Mouse (Mus musculus) liver, postnatal 0 days (tissue): ENCODE data around the gene 1110051M20Rik. TPM values are rescaled to one million over a fixed set of nuclear protein-coding genes. Genes with fewer than 3 reads are reported as not detected.

Experiments
- ATAC-seq: fragments of 200-750 bp; cut with Nextera tagmentation; 2 replicates; pipeline ENCODE4 v1.8.0; 2017; ENCODE audit warnings: mild to moderate bottlenecking, moderate library complexity
- DNase-seq: peaks from one replicate; pipeline ENCODE4 v3.0.0-alpha.2; 2016
- H3K27ac ChIP-seq: fragments of 300-500 bp; sonication (generic); 2 replicates; pipeline ENCODE4 v1.5.1; 2014; ENCODE audit warnings: antibody characterized with exemption, moderate library complexity, mild to moderate bottlenecking, low read depth
- H3K27me3 ChIP-seq: fragments of 300-500 bp; sonication (generic); 2 replicates; pipeline ENCODE4 v1.6.1; 2014; ENCODE audit warnings: low read length, control low read depth, mixed read lengths; ENCODE audit not compliant: insufficient read depth
- H3K36me3 ChIP-seq: fragments of 300-500 bp; sonication (generic); replicated peaks from 2 replicates; pipeline ENCODE4 v1.6.1; 2014; ENCODE audit warnings: mild to moderate bottlenecking, control low read depth, low read length, moderate library complexity, mixed read lengths; ENCODE audit not compliant: insufficient read depth
- H3K4me1 ChIP-seq: fragments of 300-500 bp; sonication (generic); 2 replicates; pipeline ENCODE4 v1.6.1; 2014; ENCODE audit warnings: antibody characterized with exemption, mild to moderate bottlenecking, control low read depth; ENCODE audit not compliant: insufficient read depth
- H3K4me2 ChIP-seq: fragments of 300-500 bp; sonication (generic); 2 replicates; pipeline ENCODE4 v1.6.1; 2014; ENCODE audit warnings: low read depth, mild to moderate bottlenecking, low read length, moderate library complexity, mixed read lengths
- H3K4me3 ChIP-seq: fragments of 300-500 bp; sonication (generic); 2 replicates; pipeline ENCODE4 v1.5.1; 2014; ENCODE audit warnings: low read depth, low read length
- H3K9ac ChIP-seq: fragments of 300-500 bp; sonication (generic); replicated peaks from 2 replicates; pipeline ENCODE4 v1.6.1; 2014; ENCODE audit warnings: mild to moderate bottlenecking, moderate library complexity
- H3K9me3 ChIP-seq: fragments of 300-500 bp; sonication (generic); 2 replicates; pipeline ENCODE4 v1.6.1; 2016; ENCODE audit warnings: mild to moderate bottlenecking, control low read depth, low read length, mixed read lengths
- CTCF ChIP-seq: sonication (generic); IDR thresholded peaks from 2 replicates; pipeline ENCODE4 v1.5.1; 2016; ENCODE audit warnings: antibody characterized with exemption, low read depth
- EP300 ChIP-seq: IDR thresholded peaks from 2 replicates; pipeline ENCODE4 v1.6.1; 2016; ENCODE audit warnings: antibody characterized with exemption, low read depth, mild to moderate bottlenecking
- WGBS: fragments of 180-500 bp; shearing (Covaris S2); extraction: QIAGEN DNeasy Blood & Tissue Kit; methylation state at CpG from one replicate; pipeline ENCODE4 v1.1.7; 2014; ENCODE audit not compliant: insufficient replicate concordance; 5-methylcytosine and 5-hydroxymethylcytosine counted together
- polyA plus RNA-seq: library from polyadenylated mRNA; unstranded; fragments of >200 nt; fragmentation: Nextera tagmentation; extraction: Ambion mirVana; gene quantifications from 2 replicates; pipeline ENCODE4 v1.2.1, GENCODE M21; 2015

The 1110051M20Rik gene
- polyA plus RNA-seq, 1 experiment from 2014 or later: 5.5 TPM

DNA sequence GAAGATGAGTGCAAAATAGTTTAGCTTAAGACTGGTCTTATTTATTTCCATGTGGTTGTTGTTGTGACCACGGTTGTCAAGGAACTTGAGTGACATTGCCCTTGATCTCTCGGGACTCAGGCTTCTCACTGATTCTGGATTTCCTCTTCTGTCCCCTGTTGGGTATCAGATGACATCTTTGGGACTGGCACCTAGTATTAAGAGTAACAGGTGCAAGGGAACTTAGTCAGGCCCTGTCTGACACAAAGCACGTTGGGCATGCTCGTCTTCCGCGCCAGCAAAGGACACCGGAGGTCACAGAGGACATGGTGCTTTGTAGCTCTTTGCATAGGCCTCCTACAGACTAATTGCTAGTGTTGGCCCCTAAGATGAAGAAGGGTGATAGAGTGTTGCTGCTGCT lies 16.3 kb upstream of the 1110051M20Rik start:
- H3K27me3 ChIP-seq: peaks cover 30% of the 10 kb centered on the region
- H3K36me3 ChIP-seq: no peaks in the 10 kb centered on the region
- DNase-seq: no peak
- 70% methylated on average over 7 of the region's 7 CpGs for WGBS
- no peak overlapping the region for H3K4me3 ChIP-seq
- peaks cover 20% of the 10 kb centered on the region for H3K4me1 ChIP-seq
- ATAC-seq: no peak
- no peaks in the 10 kb centered on the region for H3K9me3 ChIP-seq
- H3K27ac ChIP-seq: no peak overlapping the region
- no peak overlapping the region for H3K4me2 ChIP-seq
- no peak overlapping the region for H3K9ac ChIP-seq
- TF ChIP-seq CTCF (no peak), EP300 (no peak)

DNA sequence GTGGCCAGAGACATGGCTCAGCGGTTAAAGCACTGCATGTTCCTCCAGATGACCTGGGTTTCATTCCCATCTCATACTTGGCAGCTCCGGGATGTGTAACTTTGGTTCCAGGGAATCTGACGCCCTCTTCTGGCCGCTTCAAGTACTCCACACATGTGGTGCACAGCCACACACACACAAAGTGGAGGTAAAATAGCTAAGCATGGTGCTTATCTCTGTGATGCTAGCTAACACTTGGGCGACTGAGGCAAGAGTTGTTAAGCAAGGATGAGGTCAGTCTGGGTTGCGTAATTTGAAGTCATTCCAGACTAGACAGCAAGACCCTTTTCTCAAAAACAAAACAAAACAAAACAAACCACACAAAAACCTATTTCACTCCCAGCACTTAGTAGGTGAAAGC lies 15.6 kb upstream of the 1110051M20Rik start:
- peaks cover 30% of the 10 kb centered on the region for H3K27me3 ChIP-seq
- no peaks in the 10 kb centered on the region for H3K9me3 ChIP-seq
- WGBS: 78% methylated on average over 6 of the region's 6 CpGs
- H3K27ac ChIP-seq: no peak overlapping the region
- ATAC-seq (no peak), DNase-seq (no peak)
- TF ChIP-seq EP300 (no peak), CTCF (peak; percentile 36)
- no peaks in the 10 kb centered on the region for H3K36me3 ChIP-seq
- no peak overlapping the region for H3K4me2 ChIP-seq
- H3K4me3 ChIP-seq: no peak overlapping the region
- no peak overlapping the region for H3K9ac ChIP-seq
- peaks cover 20% of the 10 kb centered on the region for H3K4me1 ChIP-seq

GRCm38 (mm10) chr2:91458673-91459391 lies 14.3 kb upstream of the 1110051M20Rik start:
- Histone ChIP-seq H3K4me1 (peaks cover 20% of the 10 kb centered on the region), H3K9ac (peak overlapping the region; percentile 77), H3K4me2 (peak overlapping the region; percentile 90), H3K4me3 (peak overlapping the region; percentile 66), H3K27me3 (peaks cover 30% of the 10 kb centered on the region), H3K9me3 (no peaks in the 10 kb centered on the region), H3K27ac (peak overlapping the region; percentile 82), H3K36me3 (no peaks in the 10 kb centered on the region)
- under 1% methylated on average over 32 of the region's 32 CpGs for WGBS
- peak; percentile 10; the same call in 1 of the 2 replicates for TF ChIP-seq EP300
- no peak for TF ChIP-seq CTCF
- ATAC-seq (peak; percentile 75), DNase-seq (peak; percentile 63)

DNA sequence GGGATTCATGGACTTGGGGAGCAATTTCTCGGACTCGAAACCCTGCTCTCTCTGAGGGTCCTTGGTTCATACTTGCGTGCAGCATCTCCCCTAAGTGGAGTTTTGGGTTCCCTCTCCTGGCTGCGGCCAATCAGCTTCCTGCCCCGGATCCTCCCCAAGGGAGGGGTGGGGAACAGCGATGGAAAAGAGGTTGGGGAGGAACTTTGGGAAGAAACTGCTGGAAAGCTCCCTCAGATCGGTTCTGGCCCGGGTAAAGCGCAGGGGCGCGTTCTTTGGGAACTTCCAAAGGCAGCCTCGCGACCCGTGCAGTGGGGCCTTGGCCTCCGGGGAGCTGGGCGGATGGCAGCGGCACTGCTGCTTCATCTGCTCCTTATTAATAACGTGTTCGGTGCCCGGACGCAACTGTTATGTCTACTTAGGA lies 13.8 kb upstream of the 1110051M20Rik start:
- Histone ChIP-seq H3K27me3 (peaks cover 30% of the 10 kb centered on the region), H3K9me3 (no peaks in the 10 kb centered on the region), H3K4me1 (peaks cover 20% of the 10 kb centered on the region), H3K4me3 (peak overlapping the region; percentile 66), H3K4me2 (peak overlapping the region; percentile 90), H3K36me3 (no peaks in the 10 kb centered on the region), H3K9ac (peak overlapping the region; percentile 77), H3K27ac (peak overlapping the region; percentile 82)
- ATAC-seq (peak; percentile 19), DNase-seq (peak; percentile 22)
- WGBS: 0% methylated on average over 21 of the region's 21 CpGs
- TF ChIP-seq EP300 (no peak), CTCF (no peak)

GRCm38 (mm10) chr2:91457656-91458251 lies 13.2 kb upstream of the 1110051M20Rik start:
- peaks cover 30% of the 10 kb centered on the region for H3K27me3 ChIP-seq
- peak; percentile 51 for ATAC-seq
- peak overlapping the region; percentile 77 for H3K9ac ChIP-seq
- no peak for TF ChIP-seq EP300
- no peak for TF ChIP-seq CTCF
- WGBS: 1% methylated on average over 44 of the region's 45 CpGs
- H3K27ac ChIP-seq: peak overlapping the region; percentile 82
- no peaks in the 10 kb centered on the region for H3K36me3 ChIP-seq
- H3K4me1 ChIP-seq: peaks cover 21% of the 10 kb centered on the region
- no peaks in the 10 kb centered on the region for H3K9me3 ChIP-seq
- DNase-seq: peak; percentile 31
- H3K4me2 ChIP-seq: peak overlapping the region; percentile 90
- peak overlapping the region; percentile 66 for H3K4me3 ChIP-seq

DNA sequence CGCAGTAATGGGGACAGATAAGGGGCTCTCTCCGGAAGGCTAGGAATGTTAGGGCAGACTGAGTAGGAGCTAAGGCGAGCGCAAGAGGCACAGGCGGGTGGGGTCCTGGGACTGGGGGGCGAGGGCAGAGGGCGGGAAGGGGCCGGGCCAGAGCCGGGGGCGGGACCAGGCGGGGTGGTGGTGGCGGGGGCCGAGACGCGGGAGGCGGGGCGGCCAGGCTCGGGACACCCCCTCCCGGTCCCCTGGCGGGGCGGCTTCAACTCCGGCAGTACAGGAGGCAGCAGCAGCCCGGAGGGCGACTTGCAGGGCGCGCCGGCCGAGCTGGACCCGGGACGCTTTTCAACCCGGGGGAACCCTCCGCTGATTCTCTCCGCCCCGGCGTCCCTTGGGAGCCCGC lies 12.8 kb upstream of the 1110051M20Rik start, which contains the start of gene Lrp4:
Gene Lrp4 (plus strand): TSS at position 253 of the 397 bp plus-strand sequence.
- ATAC-seq: peak; percentile 63
- Histone ChIP-seq H3K9ac (peak within 1 kb of the TSS; percentile 77), H3K36me3 (no peaks in the 10 kb centered on the region), H3K27me3 (peaks cover 30% of the 10 kb centered on the region), H3K9me3 (no peaks in the 10 kb centered on the region), H3K4me1 (peaks cover 26% of the 10 kb centered on the region), H3K4me3 (peak within 1 kb of the TSS; percentile 66), H3K4me2 (peak within 1 kb of the TSS; percentile 90), H3K27ac (peak within 1 kb of the TSS; percentile 82)
- peak; percentile 67 for DNase-seq
- no peak for TF ChIP-seq EP300
- no peak for TF ChIP-seq CTCF
- whole genome bisulfite sequencing: 1% methylated on average over 7 of the region's 36 CpGs
